Mouse (Mus musculus) liver, embryonic 14.5 days (tissue): ENCODE results near the gene Clint1.

Source experiments
- CTCF ChIP-seq: IDR thresholded peaks from 2 replicates; pipeline ENCODE4 v1.5.1; 2016; ENCODE audit warnings: antibody characterized with exemption, low read depth, control low read depth
- EP300 ChIP-seq: IDR thresholded peaks from 2 replicates; pipeline ENCODE4 v1.6.1; 2016; ENCODE audit warnings: antibody characterized with exemption, low read depth

- TF ChIP-seq CTCF: no peak
- TF ChIP-seq EP300: no peak
Measured at GRCm38 (mm10) chr11:45885606-45886230, 33.9 kb downstream of the Clint1 start.
